Mouse (Mus musculus): ENCODE measurements at regions not wholly inside any gene's neighbourhood (a gene's known extent, or its start where the extent isn't known, plus 50 kb on each side); places are given as distances from the start of the nearest gene placed in this dataset.
A peak's percentile ranks its signal among the peaks of the same experiment; 100 is the strongest.

DNA sequence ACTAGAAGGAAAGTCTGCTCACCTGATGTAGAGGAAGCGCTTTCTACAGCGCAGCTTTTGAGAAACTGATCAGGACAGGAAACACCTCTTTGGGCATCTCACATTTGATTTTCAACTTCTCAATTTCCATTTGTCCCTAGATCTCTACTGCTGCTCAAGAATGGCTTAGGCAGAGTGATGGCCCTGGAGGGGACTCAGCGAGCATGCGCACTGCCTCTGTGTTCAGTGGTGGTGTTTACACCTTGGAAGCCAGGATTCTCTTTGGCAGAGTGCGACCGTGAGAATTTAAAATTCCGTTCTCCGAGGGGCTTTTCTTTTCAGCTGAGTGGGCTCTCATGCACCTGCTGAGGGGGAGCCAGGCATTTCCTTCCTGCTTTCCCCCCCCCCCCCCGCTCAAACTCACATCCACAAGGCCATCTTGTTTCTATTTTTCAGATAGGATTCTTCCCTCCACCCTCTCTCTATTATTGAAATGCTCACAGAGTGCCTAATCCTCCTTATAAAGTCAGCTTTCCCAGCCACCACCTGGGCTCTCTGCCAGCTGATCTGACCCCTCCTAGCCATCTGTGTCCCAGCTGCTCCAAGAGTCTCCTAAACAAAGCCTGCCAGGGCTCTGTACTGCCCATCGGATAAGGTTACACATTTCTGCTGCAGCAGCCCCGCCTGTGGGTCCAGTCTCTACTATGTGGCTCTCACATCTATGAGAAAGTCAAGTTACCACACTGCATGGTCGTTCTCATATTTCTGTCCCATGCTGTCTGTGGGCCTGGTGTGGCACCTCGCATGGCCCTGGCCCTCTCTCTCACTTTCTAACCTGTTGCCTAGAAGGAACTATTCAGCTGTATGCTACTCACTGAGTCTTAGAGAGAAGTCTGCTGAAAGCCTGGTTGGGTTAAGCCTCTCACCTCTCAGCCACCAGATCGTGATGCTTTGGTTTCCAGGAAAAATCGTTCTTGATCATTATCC is 252.2 kb downstream of the Ankrd50 start:
- Histone ChIP-seq H3K4me2 (no peak overlapping the region), H3K4me1 (ENCODE audit: insufficient read depth) (peaks cover 9% of the 10 kb centered on the region), H3K27me3 (ENCODE audit: insufficient read depth, low read length) (no peaks in the 10 kb centered on the region), H3K9ac (no peak overlapping the region), H3K36me3 (ENCODE audit: insufficient read depth) (no peaks in the 10 kb centered on the region), H3K27ac (ENCODE audit: low read depth) (peak overlapping the region; percentile 26; the same call in 1 of the 2 replicates), H3K4me3 (ENCODE audit: low read depth, low read length) (no peak overlapping the region), H3K9me3 (ENCODE audit: low read depth, low read length) (no peaks in the 10 kb centered on the region)
- TF ChIP-seq CTCF (IDR thresholded peaks at IDR 0.05; ENCODE audit: low read depth): no peak
- ATAC-seq (ENCODE audit: insufficient read depth): peak; percentile 94
- peak; percentile 92 for DNase-seq
- 34% methylated on average over 15 of the region's 15 CpGs for WGBS

- no peak overlapping the region for H3K4me2 ChIP-seq
- no peaks in the 10 kb centered on the region for H3K9me3 ChIP-seq (ENCODE audit: low read depth, low read length)
- TF ChIP-seq CTCF (IDR thresholded peaks at IDR 0.05; ENCODE audit: low read depth): no peak
- H3K9ac ChIP-seq: no peak overlapping the region
- 84% methylated on average over 3 of the region's 3 CpGs for WGBS
- ATAC-seq (ENCODE audit: insufficient read depth) (no peak), DNase-seq (no peak)
- H3K36me3 ChIP-seq (ENCODE audit: insufficient read depth): no peaks in the 10 kb centered on the region
- no peaks in the 10 kb centered on the region for H3K27me3 ChIP-seq (ENCODE audit: insufficient read depth, low read length)
- no peak overlapping the region for H3K4me3 ChIP-seq (ENCODE audit: low read depth, low read length)
- H3K27ac ChIP-seq (ENCODE audit: low read depth): no peak overlapping the region
- peaks cover 9% of the 10 kb centered on the region for H3K4me1 ChIP-seq (ENCODE audit: insufficient read depth)
These were observed 253.1 kb downstream of the Ankrd50 start for GRCm38 (mm10) chr3:38231506-38231905.

DNA sequence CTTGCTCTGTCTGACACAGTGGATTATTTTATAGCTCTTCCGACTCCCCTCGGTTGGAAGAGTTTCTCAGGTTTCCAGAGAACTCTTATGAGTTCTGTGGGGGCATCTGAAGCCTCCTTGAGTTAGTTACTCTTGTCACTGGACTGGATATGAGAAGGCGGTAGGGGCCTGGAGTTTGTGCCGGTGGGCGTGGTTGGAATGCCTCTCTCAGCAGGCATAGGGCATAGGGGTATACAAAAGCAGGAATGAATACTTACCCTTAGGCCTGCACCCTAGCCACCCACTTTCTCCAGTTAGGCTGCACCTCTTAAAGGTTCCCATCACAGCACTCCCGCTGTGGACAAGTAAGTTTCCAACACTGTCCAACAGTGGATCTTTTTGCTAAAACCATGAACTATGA is 253.8 kb downstream of the Ankrd50 start:
- Histone ChIP-seq H3K9ac (no peak overlapping the region), H3K27ac (ENCODE audit: low read depth) (no peak overlapping the region), H3K9me3 (ENCODE audit: low read depth, low read length) (no peaks in the 10 kb centered on the region), H3K4me3 (ENCODE audit: low read depth, low read length) (no peak overlapping the region), H3K4me2 (no peak overlapping the region), H3K4me1 (ENCODE audit: insufficient read depth) (peaks cover 9% of the 10 kb centered on the region), H3K36me3 (ENCODE audit: insufficient read depth) (no peaks in the 10 kb centered on the region), H3K27me3 (ENCODE audit: insufficient read depth, low read length) (no peaks in the 10 kb centered on the region)
- no peak for TF ChIP-seq CTCF (IDR thresholded peaks at IDR 0.05; ENCODE audit: low read depth)
- ATAC-seq (ENCODE audit: insufficient read depth): no peak
- 80% methylated on average over 6 of the region's 6 CpGs for WGBS
- no peak for DNase-seq

DNA sequence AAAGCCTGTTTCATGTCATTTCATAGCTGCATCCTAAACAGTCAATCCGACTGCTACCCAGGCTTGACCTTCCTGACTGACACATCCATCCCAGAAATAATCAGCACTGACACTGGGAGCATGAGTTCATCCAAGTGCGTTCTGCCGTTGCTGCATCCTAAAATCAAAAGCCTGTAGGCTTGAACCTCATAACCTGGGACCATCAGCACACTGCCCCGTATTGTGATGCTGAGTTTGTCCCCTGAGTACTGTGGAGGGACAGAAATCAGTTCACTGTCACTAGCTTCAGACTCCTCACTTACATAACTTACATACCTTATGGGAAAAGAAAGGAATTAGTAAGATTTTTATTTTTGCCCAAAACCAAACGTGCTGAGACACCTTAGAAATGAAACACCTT is 255.0 kb downstream of the Ankrd50 start:
- no peak overlapping the region for H3K27ac ChIP-seq (ENCODE audit: low read depth)
- H3K27me3 ChIP-seq (ENCODE audit: insufficient read depth, low read length): no peaks in the 10 kb centered on the region
- DNase-seq: no peak
- no peak for ATAC-seq (ENCODE audit: insufficient read depth)
- no peak overlapping the region for H3K9ac ChIP-seq
- TF ChIP-seq CTCF (IDR thresholded peaks at IDR 0.05; ENCODE audit: low read depth): no peak
- WGBS: 52% methylated on average over 5 of the region's 5 CpGs
- peaks cover 9% of the 10 kb centered on the region for H3K4me1 ChIP-seq (ENCODE audit: insufficient read depth)
- no peak overlapping the region for H3K4me2 ChIP-seq
- H3K9me3 ChIP-seq (ENCODE audit: low read depth, low read length): no peaks in the 10 kb centered on the region
- H3K4me3 ChIP-seq (ENCODE audit: low read depth, low read length): no peak overlapping the region
- no peaks in the 10 kb centered on the region for H3K36me3 ChIP-seq (ENCODE audit: insufficient read depth)

DNA sequence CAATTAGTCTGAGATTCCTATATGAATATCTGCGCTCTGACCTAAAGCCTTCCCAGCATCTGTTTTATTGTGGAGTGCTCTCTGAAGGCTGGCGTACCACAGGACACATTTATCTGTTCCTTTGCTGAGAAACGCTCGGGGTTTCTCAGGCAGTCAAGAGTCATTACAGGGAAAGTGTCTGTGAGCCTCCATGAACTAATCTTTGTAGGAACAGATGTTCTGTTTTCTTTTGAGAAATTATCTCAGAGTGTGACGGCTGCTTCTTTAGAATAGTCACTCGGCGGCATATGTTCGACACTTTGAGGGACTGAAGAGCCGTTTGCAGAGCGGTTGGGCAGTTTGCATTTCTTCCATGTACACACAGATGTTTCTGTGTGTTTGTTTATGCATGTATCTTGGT is 255.6 kb downstream of the Ankrd50 start:
- no peak overlapping the region for H3K27ac ChIP-seq (ENCODE audit: low read depth)
- DNase-seq: peak; percentile 63
- 30% methylated on average over 10 of the region's 10 CpGs for WGBS

DNA sequence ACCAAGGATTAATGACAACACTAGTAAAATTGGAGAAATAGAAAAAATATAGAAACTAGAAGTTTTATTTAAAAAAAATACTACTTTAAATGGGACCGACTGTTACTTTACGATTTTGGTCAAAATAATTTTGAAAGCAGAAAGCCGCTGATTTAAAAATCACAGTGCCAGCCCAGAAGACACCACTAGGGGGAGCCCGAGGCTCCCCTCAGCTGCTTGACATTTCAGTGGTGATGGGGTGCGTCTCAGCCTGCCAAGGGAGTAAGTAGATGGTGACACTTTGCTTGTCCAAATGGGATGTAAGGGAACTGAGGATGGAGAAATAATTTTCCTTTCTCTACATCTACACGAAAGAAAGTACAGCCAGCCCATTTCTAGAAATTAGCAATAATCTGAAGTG is 257.0 kb downstream of the Ankrd50 start:
- Histone ChIP-seq H3K36me3 (ENCODE audit: insufficient read depth) (no peaks in the 10 kb centered on the region), H3K27ac (ENCODE audit: low read depth) (no peak overlapping the region), H3K27me3 (ENCODE audit: insufficient read depth, low read length) (no peaks in the 10 kb centered on the region), H3K4me3 (ENCODE audit: low read depth, low read length) (no peak overlapping the region), H3K4me2 (no peak overlapping the region), H3K4me1 (ENCODE audit: insufficient read depth) (peaks cover 9% of the 10 kb centered on the region), H3K9me3 (ENCODE audit: low read depth, low read length) (no peaks in the 10 kb centered on the region), H3K9ac (no peak overlapping the region)
- peak; percentile 89 for DNase-seq
- WGBS: 19% methylated on average over 6 of the region's 6 CpGs
- no peak for ATAC-seq (ENCODE audit: insufficient read depth)
- TF ChIP-seq CTCF (IDR thresholded peaks at IDR 0.05; ENCODE audit: low read depth): peak; percentile 85

More for the DNA sequence above, 255.6 kb downstream of the Ankrd50 start:
- no peaks in the 10 kb centered on the region for H3K36me3 ChIP-seq (ENCODE audit: insufficient read depth)
- TF ChIP-seq CTCF (IDR thresholded peaks at IDR 0.05; ENCODE audit: low read depth): no peak
- ATAC-seq (ENCODE audit: insufficient read depth): no peak
- no peaks in the 10 kb centered on the region for H3K9me3 ChIP-seq (ENCODE audit: low read depth, low read length)
- H3K9ac ChIP-seq: no peak overlapping the region
- no peak overlapping the region for H3K4me2 ChIP-seq
- no peak overlapping the region for H3K4me3 ChIP-seq (ENCODE audit: low read depth, low read length)
- H3K27me3 ChIP-seq (ENCODE audit: insufficient read depth, low read length): no peaks in the 10 kb centered on the region
- peaks cover 9% of the 10 kb centered on the region for H3K4me1 ChIP-seq (ENCODE audit: insufficient read depth)

GRCm38 (mm10) chr3:38227121-38227520 is 257.5 kb downstream of the Ankrd50 start:
- Histone ChIP-seq H3K9me3 (ENCODE audit: low read depth, low read length) (no peaks in the 10 kb centered on the region), H3K9ac (no peak overlapping the region), H3K27ac (ENCODE audit: low read depth) (no peak overlapping the region), H3K4me1 (ENCODE audit: insufficient read depth) (peaks cover 4% of the 10 kb centered on the region), H3K27me3 (ENCODE audit: insufficient read depth, low read length) (no peaks in the 10 kb centered on the region), H3K4me2 (no peak overlapping the region), H3K4me3 (ENCODE audit: low read depth, low read length) (no peak overlapping the region), H3K36me3 (ENCODE audit: insufficient read depth) (no peaks in the 10 kb centered on the region)
- WGBS: 58% methylated on average over 9 of the region's 9 CpGs
- TF ChIP-seq CTCF (IDR thresholded peaks at IDR 0.05; ENCODE audit: low read depth): no peak
- no peak for ATAC-seq (ENCODE audit: insufficient read depth)
- DNase-seq: no peak
